Mouse (Mus musculus): Measurements from ENCODE around the gene Brsk2.
A peak's percentile ranks its signal among the peaks of the same experiment; 100 is the strongest.
"Not testable (repeated sequence)": the region's sequence is repeated elsewhere in the genome, so short reads cannot be mapped to it uniquely, and the experiment has no call there.

Brsk2 gene

DNA sequence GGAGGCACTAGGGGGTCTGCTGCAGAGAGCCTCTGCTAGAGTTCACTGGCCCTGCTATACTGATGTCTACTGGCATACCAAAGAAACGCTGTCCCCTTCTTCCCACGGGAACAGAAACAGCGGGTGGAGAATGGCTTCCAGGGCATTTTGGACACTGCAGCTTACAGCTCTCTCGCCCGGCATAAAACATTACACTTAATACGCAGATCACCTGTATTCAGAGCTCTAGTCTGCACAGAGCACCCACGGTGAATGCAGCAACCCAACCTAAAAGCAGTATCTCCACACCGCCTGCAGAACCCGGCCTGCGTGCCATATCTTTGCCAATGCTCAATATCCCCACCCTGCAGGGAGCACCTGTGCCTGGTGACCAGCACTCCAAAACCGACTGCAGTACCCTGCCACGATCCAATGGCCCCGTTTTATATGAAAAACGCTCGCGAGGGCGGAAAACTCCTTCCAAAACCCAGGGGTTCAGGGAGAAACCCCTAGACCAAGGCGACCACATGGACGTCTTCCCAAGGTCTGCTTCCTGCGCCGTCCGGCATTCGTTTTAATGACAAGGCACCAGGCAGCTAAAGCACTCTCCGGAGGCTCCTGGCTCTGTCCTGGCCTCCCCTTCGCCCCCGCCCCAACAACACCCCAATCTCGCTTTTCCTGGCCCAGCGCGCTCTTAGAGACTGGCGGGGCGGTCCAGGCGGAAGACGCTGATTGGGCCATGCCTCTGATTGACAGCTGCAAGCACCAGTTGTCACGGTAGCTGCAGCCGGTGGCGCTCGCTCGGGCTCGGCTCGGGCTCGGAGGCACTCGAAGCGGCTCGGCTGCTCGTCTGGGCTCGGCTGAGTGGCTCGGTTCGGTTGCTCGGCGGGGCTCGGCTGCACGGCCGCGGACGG lies at the start of gene Brsk2:
TSS of gene Brsk2 (plus strand) at position 846 of the 893 bp plus-strand sequence.
- peak; percentile 96 to 97 for DNase-seq (ENCODE audit: low spot score in 2 of 2)

- peak in 1 of 2 experiments; percentile 9 for DNase-seq (ENCODE audit: low spot score in 2 of 2)
These were observed 47.7 kb upstream of the Brsk2 start for GRCm38 (mm10) chr7:141901825-141902224.

- DNase-seq (ENCODE audit: low spot score in 2 of 2): peak; percentile 97 to 98
These were observed 47.3 kb upstream of the Brsk2 start for GRCm38 (mm10) chr7:141902269-141902729.

GRCm38 (mm10) chr7:141902791-141903190 lies 46.8 kb upstream of the Brsk2 start:
- DNase-seq (ENCODE audit: low spot score in 2 of 2): peak; percentile 44 to 72

DNA sequence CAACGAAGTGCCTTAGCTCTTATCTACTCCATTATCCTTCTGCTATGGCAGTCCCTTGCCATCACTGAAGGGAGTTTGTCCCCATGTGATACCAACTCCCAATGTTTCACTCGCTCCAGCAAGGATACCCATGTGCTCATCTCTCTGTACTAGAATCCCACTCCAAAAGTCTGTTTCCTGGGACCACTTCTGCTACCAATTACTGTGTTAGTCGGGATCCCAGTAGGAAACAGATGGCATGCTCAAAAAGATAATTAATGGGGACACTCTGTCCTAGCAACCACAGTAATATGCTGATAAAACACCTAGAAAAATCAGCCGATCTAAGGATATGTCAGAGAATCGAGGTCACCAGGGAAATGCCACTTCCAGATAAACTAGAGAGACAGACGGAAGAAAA lies 41.0 kb upstream of the Brsk2 start:
- no peak for DNase-seq (ENCODE audit: low spot score in 2 of 2)

DNA sequence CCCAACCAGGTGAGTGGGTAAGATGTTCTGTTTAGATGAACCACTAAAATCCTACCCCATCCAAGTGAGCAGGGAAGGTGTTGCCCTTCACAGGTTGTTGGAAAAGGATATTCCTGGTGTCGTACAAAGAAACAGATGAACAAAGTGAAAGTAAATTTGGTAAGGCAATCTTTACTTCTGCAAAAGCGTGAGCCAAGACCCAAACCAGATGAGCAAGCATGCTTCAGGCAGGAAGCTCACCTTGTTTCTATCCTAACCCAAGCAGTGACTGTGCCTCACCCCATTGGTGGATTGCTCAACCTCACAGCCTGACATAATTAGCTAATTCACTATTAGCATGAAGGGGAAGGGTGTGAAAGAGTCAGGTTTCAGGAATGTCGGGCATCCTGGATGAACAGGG lies 38.2 kb upstream of the Brsk2 start:
- no peak for DNase-seq (ENCODE audit: low spot score in 2 of 2)

- no peak for DNase-seq (ENCODE audit: low spot score in 2 of 2)
These were observed 31.1 kb upstream of the Brsk2 start, which contains the start of gene Tollip for GRCm38 (mm10) chr7:141918407-141918806. TSS of gene Tollip (minus strand) at chr7:141918507.

- not testable (repeated sequence) for DNase-seq (ENCODE audit: low spot score in 2 of 2)
These were observed 25.4 kb upstream of the Brsk2 start for GRCm38 (mm10) chr7:141924121-141924520.

- peak in 1 of 2 experiments; percentile 43 for DNase-seq (ENCODE audit: low spot score in 2 of 2)
These were observed 24.6 kb upstream of the Brsk2 start for GRCm38 (mm10) chr7:141924917-141925316.

DNA sequence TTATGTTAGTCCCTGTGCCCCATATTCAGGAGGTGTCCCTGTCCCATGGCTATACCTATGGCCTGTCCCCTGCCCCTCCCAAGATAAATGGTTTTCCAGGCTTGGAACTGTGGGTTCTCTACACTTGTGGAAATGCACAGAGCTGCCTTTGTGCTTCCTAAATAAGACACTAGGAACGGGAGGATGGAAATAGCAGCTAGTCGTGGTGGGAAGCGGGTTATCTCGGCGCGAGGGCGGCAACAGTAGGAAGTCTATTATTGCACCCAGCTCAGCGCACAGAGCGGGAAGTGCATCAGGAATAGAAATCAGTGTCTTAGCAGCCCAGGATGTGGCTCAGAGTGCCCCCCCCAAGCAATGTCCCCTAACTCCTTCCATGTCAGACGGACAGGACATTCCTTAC lies 20.9 kb upstream of the Brsk2 start:
- peak; percentile 73 to 89 for DNase-seq (ENCODE audit: low spot score in 2 of 2)

- DNase-seq (ENCODE audit: low spot score in 2 of 2): no peak
These were observed 15.2 kb upstream of the Brsk2 start for GRCm38 (mm10) chr7:141934128-141934898.

GRCm38 (mm10) chr7:141934951-141935350 lies 14.6 kb upstream of the Brsk2 start:
- no peak for DNase-seq (ENCODE audit: low spot score in 2 of 2)

- DNase-seq (ENCODE audit: low spot score in 2 of 2): no peak
These were observed 6.1 kb upstream of the Brsk2 start for GRCm38 (mm10) chr7:141943444-141943843.

DNA sequence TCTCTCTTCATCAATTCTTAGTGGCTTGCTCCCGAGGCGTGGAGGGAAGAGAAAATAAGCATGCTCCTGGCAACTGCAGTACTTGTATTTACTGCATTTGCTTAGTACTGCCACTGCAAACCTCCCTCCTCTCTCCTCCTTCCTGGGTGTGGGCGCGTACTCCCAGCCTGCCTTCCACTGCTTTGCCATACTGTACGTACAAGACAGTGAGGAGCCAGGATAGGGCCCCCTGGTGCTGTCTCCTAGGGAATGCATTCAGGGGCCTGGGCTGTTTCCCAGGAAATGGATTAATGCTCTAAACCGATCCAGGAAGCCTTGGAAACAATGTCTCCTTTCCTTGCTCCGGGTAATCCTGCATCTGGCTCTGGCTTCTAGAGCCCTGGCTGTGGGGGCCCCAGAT lies 3.6 kb upstream of the Brsk2 start:
- peak; percentile 77 to 82 for DNase-seq (ENCODE audit: low spot score in 2 of 2)

GRCm38 (mm10) chr7:141947512-141947911 lies 2.0 kb upstream of the Brsk2 start:
- DNase-seq (ENCODE audit: low spot score in 2 of 2): no peak

DNA sequence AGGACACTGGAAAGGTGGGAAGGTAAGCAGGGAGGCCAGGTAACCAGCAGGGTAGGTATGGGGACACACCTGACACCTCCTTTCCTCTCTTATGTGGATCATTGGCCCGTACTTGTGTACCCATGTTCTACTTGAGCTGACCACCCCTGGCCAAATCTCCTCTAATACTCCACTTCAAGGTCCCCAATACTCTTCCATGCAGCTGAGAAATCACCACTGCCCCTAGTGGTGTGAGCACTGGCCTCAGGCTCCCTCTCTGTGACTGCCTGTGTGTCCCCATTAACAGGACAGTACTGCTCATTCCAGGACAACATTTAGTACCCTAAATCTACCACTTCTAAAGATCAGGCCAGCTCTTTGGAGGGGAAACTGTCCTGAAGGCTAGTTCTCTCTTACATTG lies 1.5 kb upstream of the Brsk2 start:
- DNase-seq (ENCODE audit: low spot score in 2 of 2): no peak

DNA sequence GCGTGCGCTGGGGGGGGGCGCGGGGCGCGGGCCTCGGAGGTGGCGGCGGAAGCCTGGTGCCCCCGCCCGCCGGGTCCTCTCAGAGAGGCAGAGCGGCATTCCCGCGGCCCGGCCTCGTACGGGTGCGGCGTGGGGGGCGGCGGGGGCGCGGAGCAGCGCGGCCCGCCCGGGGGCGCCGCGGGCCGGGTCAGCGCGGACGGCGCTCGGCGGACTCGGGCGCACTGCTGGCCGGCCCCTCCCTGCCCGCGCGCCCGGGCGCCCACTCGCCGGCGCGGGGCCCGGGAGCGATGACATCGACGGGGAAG lies 200 bp downstream of the Brsk2 start:
- no peak for DNase-seq (ENCODE audit: low spot score in 2 of 2)

- peak in 1 of 2 experiments; percentile 36 for DNase-seq (ENCODE audit: low spot score in 2 of 2)
These were observed 808 bp downstream of the Brsk2 start for GRCm38 (mm10) chr7:141950104-141951013.

DNA sequence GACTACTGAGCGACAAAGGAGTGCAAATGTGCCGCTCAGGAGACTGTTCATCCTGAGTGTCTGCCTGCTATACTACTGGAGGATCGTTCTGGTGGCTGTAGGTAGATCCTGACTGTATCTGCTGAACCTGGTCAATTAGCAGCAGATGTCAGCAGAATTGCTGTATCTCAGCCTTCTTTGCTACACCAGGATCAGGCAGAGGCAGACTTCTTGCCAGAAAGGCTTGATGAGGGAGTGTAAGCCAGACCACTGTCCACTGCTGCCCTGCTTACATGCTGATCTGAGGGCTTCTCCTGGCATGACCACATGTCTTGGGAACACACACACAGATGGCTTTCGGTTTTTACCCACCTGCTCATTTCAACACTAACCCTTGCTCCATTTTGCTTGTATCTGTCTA lies 2.3 kb downstream of the Brsk2 start:
- no peak for DNase-seq (ENCODE audit: low spot score in 2 of 2)

GRCm38 (mm10) chr7:141952920-141953319 lies 3.4 kb downstream of the Brsk2 start:
- DNase-seq (ENCODE audit: low spot score in 2 of 2): peak in 1 of 2 experiments; percentile 58

DNA sequence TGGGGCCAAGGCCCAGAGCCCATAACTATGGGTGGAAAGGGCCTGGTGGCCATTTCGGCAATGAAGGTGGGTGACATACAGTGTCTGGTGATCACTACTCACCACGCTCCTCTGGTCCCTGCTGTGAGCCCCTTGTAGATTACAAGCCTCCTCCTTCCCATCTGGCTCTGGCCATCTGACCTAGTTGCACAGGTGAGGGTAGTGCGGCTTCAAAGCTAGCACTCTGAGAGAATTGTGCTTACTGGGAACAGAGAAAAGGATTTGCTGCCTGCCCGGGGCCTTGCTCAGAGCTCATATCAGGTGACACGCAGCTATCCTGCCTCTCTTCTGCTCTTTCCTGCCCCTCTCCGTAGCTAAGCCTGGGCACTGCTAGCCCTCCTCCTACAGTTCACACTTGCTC lies 4.1 kb downstream of the Brsk2 start:
- no peak for DNase-seq (ENCODE audit: low spot score in 2 of 2)

Data from right cerebral cortex, postnatal 36 days (tissue).